Mouse (Mus musculus) activated CD4-positive, CD25-positive, alpha-beta regulatory T cell, adult 4 months (primary cell): ENCODE data around the gene Nfrkb. TPM values are rescaled to one million over a fixed set of nuclear protein-coding genes. Genes with fewer than 3 reads are reported as not detected.

Experiments
- ATAC-seq: one replicate; pipeline ENCODE4 v1.8.0; 2017
- polyA plus RNA-seq, 2 experiments: library from polyadenylated mRNA; unstranded; fragments of 100-300 nt; shearing (Covaris generic); gene quantifications; one replicate each; pipeline ENCODE4 v1.2.1; 2017

Gene Nfrkb
- polyA plus RNA-seq, 2 experiments from 2014 or later: 26.8 to 32.0 TPM

- ATAC-seq: no peak
Measured at GRCm38 (mm10) chr9:31430011-31430410, 44.0 kb downstream of the Nfrkb start.

DNA sequence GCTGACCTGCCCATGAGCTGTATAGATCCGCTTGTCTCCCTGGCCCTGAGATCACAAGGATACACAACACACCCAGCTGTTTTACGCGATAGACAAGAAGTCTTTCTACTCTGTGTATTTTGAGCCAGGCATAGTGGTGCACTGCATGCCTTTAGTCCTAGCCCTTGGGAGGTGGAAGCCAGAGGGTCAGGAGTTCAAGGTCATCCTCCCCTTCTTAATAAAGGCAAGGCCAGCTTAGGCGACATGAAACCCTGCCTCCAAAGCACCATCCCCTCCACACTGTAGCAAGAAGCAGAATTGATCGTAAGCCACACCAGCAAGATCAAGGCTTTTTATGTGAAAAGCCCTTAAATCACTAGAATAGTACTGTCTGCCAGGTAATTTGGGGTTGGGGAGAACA is 45.8 kb downstream of the Nfrkb start:
- ATAC-seq: no peak

DNA sequence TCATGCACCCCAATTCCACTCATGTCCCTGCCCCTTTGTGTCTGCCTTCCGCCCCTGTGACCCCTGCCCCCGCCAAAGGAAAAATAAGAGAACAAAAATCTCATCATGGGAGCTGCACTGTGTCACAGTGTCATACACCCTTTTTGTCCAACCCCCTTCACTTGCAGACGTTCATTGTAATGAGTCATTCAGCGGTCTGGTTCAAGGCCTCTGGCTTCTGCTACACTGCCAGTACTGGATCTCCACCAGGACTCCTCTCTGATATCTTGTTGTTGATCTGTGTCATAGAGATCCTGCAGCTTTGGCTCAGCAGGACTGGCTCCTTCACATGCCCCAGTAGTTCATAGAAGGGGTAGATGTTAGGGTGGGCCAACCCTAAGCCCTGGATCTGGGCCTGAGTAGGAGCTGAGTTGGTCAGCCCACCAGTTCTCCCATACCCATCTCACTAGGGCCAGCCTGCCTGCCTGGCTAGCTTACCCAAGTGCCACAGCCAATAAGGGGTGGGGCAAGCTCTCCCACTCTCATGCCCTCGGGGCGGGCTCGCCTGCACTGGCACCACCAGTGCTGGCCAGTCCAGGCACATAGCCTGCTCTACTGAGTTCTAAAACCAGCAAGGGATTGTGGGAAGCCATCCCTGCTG is 46.5 kb downstream of the Nfrkb start:
- ATAC-seq: no peak

DNA sequence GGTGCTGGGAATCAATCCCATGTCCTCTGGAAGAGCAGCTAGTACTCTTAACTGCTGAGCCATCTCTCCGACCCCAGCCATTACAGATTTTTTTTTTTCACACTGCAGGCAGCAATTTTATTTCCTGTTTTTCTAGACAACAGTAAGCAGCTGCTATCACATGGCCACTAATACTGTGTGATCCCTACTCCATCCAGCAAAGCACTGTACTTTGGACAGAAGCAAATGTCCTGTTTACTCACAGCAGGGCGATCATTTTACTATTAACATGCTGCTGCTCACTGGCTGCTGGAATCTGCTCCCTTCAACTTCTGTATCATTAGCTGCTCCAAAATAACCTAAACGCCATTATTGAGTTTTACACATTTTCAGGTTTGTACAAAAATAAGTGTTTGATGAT is 47.4 kb downstream of the Nfrkb start:
- no peak for ATAC-seq

DNA sequence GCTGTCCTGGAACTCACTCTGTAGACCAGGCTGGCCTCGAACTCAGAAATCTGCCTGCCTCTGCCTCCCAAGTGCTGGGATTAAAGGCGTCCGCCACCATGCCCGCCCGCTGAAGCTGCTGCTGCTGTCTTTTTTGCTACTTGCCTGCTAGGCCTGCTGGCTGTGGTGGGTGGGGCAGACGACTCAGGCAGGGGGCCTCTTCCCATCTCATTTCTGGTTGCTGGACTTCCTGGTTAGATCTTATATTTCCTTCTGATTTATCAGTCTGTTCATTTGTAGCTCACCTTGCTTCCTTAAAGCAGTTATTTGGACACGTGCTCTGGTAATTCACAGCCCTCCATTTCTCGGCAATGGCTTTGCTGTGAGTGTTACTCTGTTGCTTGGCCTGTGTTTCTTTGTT is 49.4 kb downstream of the Nfrkb start:
- no peak for ATAC-seq

DNA sequence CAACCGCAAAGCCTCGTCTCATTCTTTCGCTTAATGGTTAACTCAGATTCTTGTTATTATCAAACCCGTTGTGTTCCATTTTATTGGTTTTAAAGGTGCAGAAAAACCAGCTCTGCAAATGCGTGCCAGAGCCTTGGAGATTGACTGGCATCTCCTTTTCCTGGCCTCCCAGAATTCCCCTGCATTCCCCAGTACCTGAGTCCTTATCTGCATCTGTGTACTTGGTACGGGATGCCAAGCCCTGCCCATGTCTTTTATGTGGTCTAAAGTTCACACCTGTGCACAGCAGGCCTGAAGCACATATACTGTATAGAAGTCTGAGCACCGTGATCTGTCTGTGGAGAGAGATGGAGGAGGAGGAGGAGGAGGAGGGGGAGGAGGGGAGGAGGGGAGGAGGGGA is 51.9 kb downstream of the Nfrkb start:
- no peak for ATAC-seq

DNA sequence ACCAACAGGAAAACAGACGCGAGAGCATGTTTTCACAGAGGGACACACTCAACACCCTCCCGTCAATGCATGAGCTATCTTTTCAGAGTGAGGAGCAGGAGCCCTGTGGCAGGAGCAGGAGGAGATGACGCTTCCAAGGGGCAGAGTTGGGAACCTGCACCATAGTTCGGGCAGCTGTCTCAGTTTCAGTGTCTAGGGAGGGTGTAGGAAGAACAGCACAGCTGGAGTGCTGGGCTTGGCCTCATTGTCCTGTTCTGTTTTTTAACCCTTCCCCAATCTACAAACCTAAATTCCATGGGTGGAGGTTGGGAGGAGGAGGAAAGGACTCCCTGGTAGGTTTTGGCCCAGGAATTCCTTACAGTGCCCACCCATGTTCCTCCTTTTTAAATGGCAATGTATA is 52.8 kb downstream of the Nfrkb start:
- no peak for ATAC-seq

DNA sequence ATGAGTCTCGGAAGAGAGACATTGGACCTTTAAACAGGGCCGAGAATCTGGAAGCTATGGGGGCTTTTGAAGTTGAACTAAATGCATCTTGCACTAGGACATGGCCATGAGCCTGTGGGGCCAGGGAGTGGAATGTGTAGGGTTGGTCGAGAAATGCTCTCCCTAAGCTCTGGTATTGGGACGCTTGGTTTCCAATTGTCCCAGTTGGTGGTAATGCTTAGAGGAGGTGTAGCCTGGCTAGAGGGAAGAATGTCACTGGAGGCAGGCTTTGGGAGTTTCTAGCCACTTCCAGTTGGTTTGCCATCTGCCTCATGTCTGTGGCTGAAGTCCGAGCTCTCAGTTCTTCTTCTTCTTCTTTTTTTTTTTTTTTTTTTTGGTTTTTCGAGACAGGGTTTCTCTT is 53.3 kb downstream of the Nfrkb start:
- ATAC-seq: no peak

GRCm38 (mm10) chr9:31440366-31440765 is 54.4 kb downstream of the Nfrkb start:
- ATAC-seq: no peak

GRCm38 (mm10) chr9:31441487-31441886 is 55.5 kb downstream of the Nfrkb start:
- ATAC-seq: no peak

DNA sequence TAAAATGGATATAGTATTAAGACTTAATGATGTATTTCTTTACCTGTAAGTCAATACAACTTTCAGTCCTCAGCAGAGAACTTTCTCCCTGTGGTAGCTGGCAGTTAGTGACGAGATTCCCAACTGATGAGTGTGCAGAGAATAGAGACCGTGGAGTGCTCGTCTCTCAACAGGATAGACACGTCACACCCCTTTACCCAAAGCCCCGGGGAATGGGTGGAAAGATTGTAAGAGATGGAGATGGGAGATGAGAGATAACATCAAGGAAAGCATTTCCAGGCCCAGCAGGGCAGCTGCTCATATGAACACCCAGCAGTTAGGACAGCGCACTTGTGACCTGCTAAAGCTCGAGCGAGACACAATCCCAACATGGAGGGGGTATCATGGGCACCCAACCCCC is 58.2 kb downstream of the Nfrkb start:
- no peak for ATAC-seq

DNA sequence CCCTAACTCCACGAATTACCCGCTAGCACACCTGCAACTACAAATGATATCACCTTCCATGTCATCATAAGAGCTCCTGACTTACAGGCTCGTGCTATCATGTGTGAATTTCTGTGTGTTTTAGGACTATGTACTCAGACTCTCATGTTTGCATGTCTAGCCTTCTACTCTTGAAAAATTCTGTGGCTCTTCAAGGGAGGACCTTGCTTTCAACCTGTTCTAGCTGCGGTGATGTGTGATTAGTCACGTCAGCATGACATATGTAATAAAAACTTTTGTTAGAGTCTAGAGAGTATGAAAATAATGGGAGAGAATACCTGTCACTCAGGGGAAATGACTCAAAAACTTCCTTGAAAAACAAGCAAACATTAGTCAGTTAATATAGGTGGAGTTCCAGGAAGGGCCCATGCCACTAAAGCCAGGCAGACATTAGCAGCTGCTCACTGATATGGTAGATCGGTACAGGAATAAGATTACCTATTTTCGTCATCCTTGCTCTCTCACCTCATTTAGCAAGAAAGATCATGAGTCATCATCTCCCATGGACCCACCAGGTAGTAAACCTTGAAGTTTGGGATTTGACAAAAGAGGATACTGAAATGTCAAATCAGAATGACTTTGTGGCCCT is 63.3 kb downstream of the Nfrkb start:
- no peak for ATAC-seq

DNA sequence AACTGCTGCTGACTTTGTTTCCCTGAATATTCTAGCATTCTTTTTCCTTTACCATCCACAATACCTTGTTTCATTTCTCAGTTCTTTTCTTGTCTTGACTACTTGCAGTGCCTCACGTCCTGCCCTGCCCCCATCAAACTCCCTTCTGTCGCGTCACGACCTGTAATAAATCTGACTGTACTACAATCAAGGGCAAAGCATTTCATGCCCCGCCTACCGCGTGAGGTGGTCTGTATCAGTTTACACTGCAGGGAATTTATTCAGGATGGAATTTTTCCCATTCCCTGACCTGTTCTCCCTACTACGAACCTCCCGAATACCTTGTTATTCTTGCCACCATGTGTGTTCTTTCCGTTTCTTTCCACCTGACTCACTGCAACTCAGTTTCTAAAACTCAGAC is 66.2 kb downstream of the Nfrkb start:
- ATAC-seq: no peak

GRCm38 (mm10) chr9:31454356-31454755 is 68.4 kb downstream of the Nfrkb start:
- ATAC-seq: no peak

- ATAC-seq: no peak
Measured at GRCm38 (mm10) chr9:31463190-31463589, 77.2 kb downstream of the Nfrkb start.

- ATAC-seq: no peak
Measured at GRCm38 (mm10) chr9:31463692-31464474, 77.9 kb downstream of the Nfrkb start, which contains the start of gene Tmem45b. Gene Tmem45b (minus strand): TSS chr9:31464462.

Other genes with a start within 250 kb of the Nfrkb start
- 10 to 100 TPM; 66.4 to 72.8 TPM for gene Aplp2, start 174.4 kb upstream of the Nfrkb start, polyA plus RNA-seq
- 1 to 10 TPM; 7.3 to 7.8 TPM for gene Prdm10, start 105.7 kb upstream of the Nfrkb start, polyA plus RNA-seq
- gene Tmem45b, start 78.3 kb downstream of the Nfrkb start, polyA plus RNA-seq: not detected